Mouse (Mus musculus) forebrain, embryonic 13.5 days (tissue): ENCODE results near the gene Gpr19. TPM values are rescaled to one million over a fixed set of nuclear protein-coding genes. Genes with fewer than 3 reads are reported as not detected.

Experiments
- ATAC-seq: fragments of 200-750 bp; cut with Nextera tagmentation; 2 replicates; pipeline ENCODE4 v1.8.0; 2017
- H3K27ac ChIP-seq: fragments of 300-500 bp; sonication (generic); 2 replicates; pipeline ENCODE4 v1.5.1; 2015; ENCODE audit warnings: inconsistent platforms, mild to moderate bottlenecking, moderate library complexity
- H3K27me3 ChIP-seq: fragments of 300-500 bp; sonication (generic); 2 replicates; pipeline ENCODE4 v1.6.1; 2015; ENCODE audit warnings: mild to moderate bottlenecking, inconsistent platforms
- H3K36me3 ChIP-seq: fragments of 300-500 bp; sonication (generic); 2 replicates; pipeline ENCODE4 v1.6.1; 2015; ENCODE audit warnings: mild to moderate bottlenecking, inconsistent platforms; ENCODE audit not compliant: poor library complexity, severe bottlenecking
- H3K4me1 ChIP-seq: fragments of 300-500 bp; sonication (generic); 2 replicates; pipeline ENCODE4 v1.6.1; 2015; ENCODE audit warnings: inconsistent platforms
- H3K4me2 ChIP-seq: fragments of 300-500 bp; sonication (generic); 2 replicates; pipeline ENCODE4 v1.6.1; 2015; ENCODE audit warnings: inconsistent platforms, mild to moderate bottlenecking, moderate library complexity
- H3K4me3 ChIP-seq: fragments of 300-500 bp; sonication (generic); 2 replicates; pipeline ENCODE4 v1.5.1; 2015; ENCODE audit warnings: mild to moderate bottlenecking, inconsistent platforms
- H3K9ac ChIP-seq: fragments of 300-500 bp; sonication (generic); 2 replicates; pipeline ENCODE4 v1.6.1; 2015; ENCODE audit warnings: mild to moderate bottlenecking, inconsistent platforms
- H3K9me3 ChIP-seq: fragments of 300-500 bp; sonication (generic); replicated peaks from 2 replicates; pipeline ENCODE4 v1.6.1; 2016; ENCODE audit warnings: inconsistent platforms
- whole genome bisulfite sequencing: fragments of 180-500 bp; shearing (Covaris S2); methylation state at CpG from one replicate; pipeline ENCODE4 v1.1.7; 2015; 5-methylcytosine and 5-hydroxymethylcytosine counted together
- polyA plus RNA-seq: library from polyadenylated mRNA; unstranded; fragments of >200 nt; fragmentation: Nextera tagmentation; extraction: Ambion mirVana; gene quantifications from 2 replicates; pipeline ENCODE4 v1.2.1, GENCODE M21; 2015

Gpr19 gene
- polyA plus RNA-seq, 1 experiment from 2014 or later, result 46.4 TPM

- Histone ChIP-seq H3K9ac (peak overlapping the region; percentile 92), H3K36me3 (peaks cover 6% of the 10 kb centered on the region; the same call in 1 of the 2 replicates), H3K4me1 (peaks cover 56% of the 10 kb centered on the region), H3K9me3 (no peaks in the 10 kb centered on the region), H3K27ac (peak overlapping the region; percentile 98), H3K27me3 (no peaks in the 10 kb centered on the region), H3K4me2 (peak overlapping the region; percentile 85), H3K4me3 (peak overlapping the region; percentile 72)
- WGBS, result 3% methylated on average over 20 of the region's 20 CpGs
- ATAC-seq, result no peak
Measured at GRCm38 (mm10) chr6:134921695-134922510, 23.5 kb upstream of the Gpr19 start.

- H3K27ac ChIP-seq, result peak overlapping the region; percentile 98
- H3K27me3 ChIP-seq, result no peaks in the 10 kb centered on the region
- peaks cover 6% of the 10 kb centered on the region; the same call in 1 of the 2 replicates for H3K36me3 ChIP-seq
- WGBS, result 0% methylated on average over 32 of the region's 32 CpGs
- peaks cover 55% of the 10 kb centered on the region for H3K4me1 ChIP-seq
- H3K9me3 ChIP-seq, result no peaks in the 10 kb centered on the region
- ATAC-seq, result no peak
- H3K4me2 ChIP-seq, result peak overlapping the region; percentile 85
- peak overlapping the region; percentile 72 for H3K4me3 ChIP-seq
- peak overlapping the region; percentile 92 for H3K9ac ChIP-seq
Measured at GRCm38 (mm10) chr6:134921014-134921694, 22.8 kb upstream of the Gpr19 start.

GRCm38 (mm10) chr6:134920190-134921013 is 22.0 kb upstream of the Gpr19 start, which contains the start of gene Cdkn1b:
Gene Cdkn1b, plus strand, starts transcription at chr6:134920401.
- Histone ChIP-seq H3K9me3 (no peaks in the 10 kb centered on the region), H3K36me3 (peaks cover 6% of the 10 kb centered on the region; the same call in 1 of the 2 replicates), H3K4me3 (peak within 1 kb of the TSS; percentile 72), H3K4me2 (peak within 1 kb of the TSS; percentile 85), H3K9ac (peak within 1 kb of the TSS; percentile 92), H3K27me3 (no peaks in the 10 kb centered on the region), H3K4me1 (peaks cover 51% of the 10 kb centered on the region), H3K27ac (peak within 1 kb of the TSS; percentile 98)
- WGBS, result under 1% methylated on average over 76 of the region's 77 CpGs
- ATAC-seq, result peak; percentile 96

- WGBS, result 1% methylated on average over 37 of the region's 37 CpGs
- Histone ChIP-seq H3K9ac (peak overlapping the region; percentile 92), H3K36me3 (peaks cover 6% of the 10 kb centered on the region; the same call in 1 of the 2 replicates), H3K4me2 (peak overlapping the region; percentile 85), H3K4me3 (peak overlapping the region; percentile 72), H3K27ac (peak overlapping the region; percentile 98), H3K27me3 (no peaks in the 10 kb centered on the region), H3K4me1 (peaks cover 47% of the 10 kb centered on the region), H3K9me3 (no peaks in the 10 kb centered on the region)
- peak; percentile 65 for ATAC-seq
Measured at GRCm38 (mm10) chr6:134919511-134920189, 21.3 kb upstream of the Gpr19 start.

GRCm38 (mm10) chr6:134918769-134919168 is 20.4 kb upstream of the Gpr19 start:
- no peak for ATAC-seq
- no peaks in the 10 kb centered on the region for H3K27me3 ChIP-seq
- no peak overlapping the region for H3K27ac ChIP-seq
- H3K9me3 ChIP-seq, result no peaks in the 10 kb centered on the region
- WGBS, result 91% methylated on average over 10 of the region's 10 CpGs
- peak overlapping the region; percentile 85 for H3K4me2 ChIP-seq
- peaks cover 39% of the 10 kb centered on the region for H3K4me1 ChIP-seq
- H3K36me3 ChIP-seq, result peaks cover 3% of the 10 kb centered on the region; the same call in 1 of the 2 replicates
- H3K9ac ChIP-seq, result no peak overlapping the region
- no peak overlapping the region; the same call in 1 of the 2 replicates for H3K4me3 ChIP-seq

GRCm38 (mm10) chr6:134917087-134917486 is 18.7 kb upstream of the Gpr19 start:
- Histone ChIP-seq H3K4me3 (peak overlapping the region; percentile 39), H3K36me3 (peaks cover 2% of the 10 kb centered on the region; the same call in 1 of the 2 replicates), H3K27ac (no peak overlapping the region), H3K27me3 (no peaks in the 10 kb centered on the region), H3K9ac (peak overlapping the region; percentile 60), H3K4me1 (peaks cover 27% of the 10 kb centered on the region), H3K4me2 (peak overlapping the region; percentile 66), H3K9me3 (no peaks in the 10 kb centered on the region)
- ATAC-seq, result no peak
- WGBS, result 1% methylated on average over 11 of the region's 11 CpGs

GRCm38 (mm10) chr6:134916641-134917040 is 18.3 kb upstream of the Gpr19 start:
- H3K4me1 ChIP-seq, result peaks cover 23% of the 10 kb centered on the region

GRCm38 (mm10) chr6:134914523-134914922 is 16.1 kb upstream of the Gpr19 start:
- H3K9ac ChIP-seq, result no peak overlapping the region
- WGBS, result 92% methylated on average over 5 of the region's 5 CpGs
- H3K4me1 ChIP-seq, result peaks cover 20% of the 10 kb centered on the region
- no peaks in the 10 kb centered on the region for H3K27me3 ChIP-seq
- no peak for ATAC-seq
- H3K9me3 ChIP-seq, result no peaks in the 10 kb centered on the region
- H3K4me2 ChIP-seq, result no peak overlapping the region
- H3K27ac ChIP-seq, result no peak overlapping the region
- H3K4me3 ChIP-seq, result no peak overlapping the region
- H3K36me3 ChIP-seq, result no peaks in the 10 kb centered on the region

More at GRCm38 (mm10) chr6:134916641-134917040, 18.3 kb upstream of the Gpr19 start:
- Histone ChIP-seq H3K4me3 (peak overlapping the region; percentile 39), H3K9me3 (no peaks in the 10 kb centered on the region), H3K27me3 (no peaks in the 10 kb centered on the region), H3K4me2 (peak overlapping the region; percentile 66), H3K9ac (peak overlapping the region; percentile 60), H3K27ac (no peak overlapping the region), H3K36me3 (no peaks in the 10 kb centered on the region)
- 0% methylated on average over 11 of the region's 11 CpGs for WGBS
- ATAC-seq, result no peak

- WGBS, result 72% methylated on average over 1 of the region's 1 CpGs
- Histone ChIP-seq H3K27ac (no peak overlapping the region), H3K9ac (no peak overlapping the region), H3K27me3 (no peaks in the 10 kb centered on the region), H3K4me1 (no peaks in the 10 kb centered on the region), H3K4me3 (no peak overlapping the region), H3K9me3 (no peaks in the 10 kb centered on the region), H3K4me2 (no peak overlapping the region), H3K36me3 (no peaks in the 10 kb centered on the region)
- no peak for ATAC-seq
Measured at GRCm38 (mm10) chr6:134905811-134906210, 7.4 kb upstream of the Gpr19 start.

- WGBS, result 95% methylated on average over 10 of the region's 10 CpGs
- Histone ChIP-seq H3K9ac (no peak overlapping the region), H3K9me3 (no peaks in the 10 kb centered on the region), H3K27me3 (no peaks in the 10 kb centered on the region), H3K4me3 (no peak overlapping the region), H3K4me1 (peaks cover 7% of the 10 kb centered on the region), H3K36me3 (no peaks in the 10 kb centered on the region), H3K27ac (no peak overlapping the region), H3K4me2 (no peak overlapping the region)
- no peak for ATAC-seq
Measured at GRCm38 (mm10) chr6:134903891-134904884, 5.8 kb upstream of the Gpr19 start.
